Mouse (Mus musculus) kidney, adult 18-20 months (tissue): Measurements from ENCODE around the gene Zscan29.

Experiments used
- DNase-seq: peaks from one replicate; pipeline ENCODE4 v3.0.0; 2021

Gene Zscan29

GRCm38 (mm10) chr2:121170980-121171742, at the start of gene Zscan29:
Gene Zscan29 (minus strand): TSS chr2:121171125.
- DNase-seq = peak; percentile 90

- no peak for DNase-seq
Measured at GRCm38 (mm10) chr2:121219994-121220393, 49.1 kb upstream of the Zscan29 start.

DNA sequence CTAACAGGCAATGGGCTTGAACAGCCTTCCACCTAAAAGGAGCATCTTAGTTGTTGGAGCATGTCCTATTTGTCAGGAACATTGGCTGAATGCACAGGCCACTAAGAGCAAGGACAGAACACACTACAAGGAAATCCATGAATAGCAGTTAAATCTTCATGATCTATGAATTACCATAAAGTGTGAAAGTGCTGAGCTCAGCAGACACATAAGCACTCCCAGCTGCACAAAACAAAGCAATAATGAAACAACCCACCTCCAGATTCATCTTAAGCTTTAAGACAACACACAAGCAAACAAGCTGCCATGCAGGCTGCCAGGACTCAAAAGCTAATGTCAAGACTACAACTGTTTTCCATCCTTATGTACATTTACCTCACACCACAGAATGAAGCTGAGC, 48.3 kb upstream of the Zscan29 start:
- no peak for DNase-seq

DNA sequence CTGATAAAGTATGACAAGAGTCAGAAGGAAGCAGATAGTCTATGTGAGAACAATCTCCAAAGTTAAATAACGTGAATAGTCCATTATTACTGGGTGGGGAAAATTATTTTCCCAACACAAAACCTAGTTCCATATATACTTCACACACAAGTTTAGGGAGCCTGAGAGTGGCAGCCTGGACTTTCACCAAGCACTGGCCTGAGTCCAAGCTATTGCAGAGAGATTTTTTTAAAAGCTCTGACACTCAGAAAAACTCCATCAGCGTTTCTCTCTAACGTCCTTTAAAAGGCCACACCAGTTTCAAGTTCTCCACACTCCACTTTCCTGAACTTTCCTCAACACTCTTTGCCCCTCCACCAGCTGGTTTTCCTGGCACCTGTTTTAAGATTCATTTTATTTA, 43.6 kb upstream of the Zscan29 start:
- peak; percentile 38 for DNase-seq

DNA sequence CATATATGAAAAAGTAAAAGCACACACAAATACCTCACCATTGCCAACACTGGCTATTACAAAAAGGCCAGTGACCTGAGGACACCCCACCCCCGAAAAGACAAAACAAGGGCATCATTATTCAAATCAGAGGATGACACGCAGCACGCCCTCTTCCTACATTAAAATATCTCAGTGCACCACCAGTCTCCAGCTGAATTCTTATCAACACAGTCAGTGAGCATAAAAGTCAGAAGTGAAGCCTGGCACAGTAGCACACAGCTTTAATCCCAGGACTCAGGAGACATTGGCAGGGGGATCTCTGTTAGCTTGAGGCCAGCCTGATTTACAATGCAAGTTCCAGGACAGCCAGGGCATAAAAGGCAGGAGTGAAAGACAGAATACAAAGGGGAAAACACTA, 35.6 kb upstream of the Zscan29 start:
- DNase-seq = no peak

DNA sequence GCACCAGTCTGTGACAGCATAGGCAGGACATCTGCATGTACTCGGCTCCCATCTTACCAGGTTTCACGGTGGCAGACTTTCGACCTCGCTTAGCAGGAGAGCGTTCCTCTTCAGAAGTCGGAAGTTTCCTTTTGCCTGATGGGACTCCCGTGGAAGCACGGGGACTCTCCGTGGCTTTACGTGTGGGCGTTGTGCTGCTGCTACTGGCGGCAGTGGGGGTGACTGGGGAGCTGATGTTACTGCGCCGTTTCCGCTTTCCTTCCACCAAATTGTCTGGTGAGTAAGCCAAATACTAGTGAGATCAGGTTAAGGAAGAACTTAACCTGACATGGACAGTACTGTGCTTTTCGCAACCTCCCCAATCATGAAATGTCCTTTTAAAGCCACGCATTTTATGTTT, 33.4 kb upstream of the Zscan29 start:
- no peak for DNase-seq

- DNase-seq = no peak
Measured at GRCm38 (mm10) chr2:121195466-121195865, 24.5 kb upstream of the Zscan29 start.

DNA sequence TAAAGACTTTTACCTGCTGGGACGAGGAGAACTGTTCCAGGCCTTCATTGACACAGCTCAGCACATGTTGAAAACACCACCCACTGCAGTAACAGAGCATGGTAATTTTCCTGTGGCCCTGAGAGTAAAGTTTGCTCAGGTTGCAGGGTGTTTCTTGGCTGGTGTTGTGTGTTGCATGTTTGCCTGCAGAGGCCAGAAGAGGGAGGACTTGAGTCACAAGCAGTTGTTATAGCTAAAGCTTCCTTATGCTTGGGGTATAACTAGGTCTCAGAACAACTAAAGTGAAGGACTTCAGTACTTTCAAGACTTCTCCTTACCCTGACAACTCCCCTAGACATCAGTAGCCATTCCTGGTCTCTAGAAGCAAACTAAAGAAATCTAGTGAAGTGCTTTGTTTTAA, 17.6 kb upstream of the Zscan29 start:
- DNase-seq = no peak

DNA sequence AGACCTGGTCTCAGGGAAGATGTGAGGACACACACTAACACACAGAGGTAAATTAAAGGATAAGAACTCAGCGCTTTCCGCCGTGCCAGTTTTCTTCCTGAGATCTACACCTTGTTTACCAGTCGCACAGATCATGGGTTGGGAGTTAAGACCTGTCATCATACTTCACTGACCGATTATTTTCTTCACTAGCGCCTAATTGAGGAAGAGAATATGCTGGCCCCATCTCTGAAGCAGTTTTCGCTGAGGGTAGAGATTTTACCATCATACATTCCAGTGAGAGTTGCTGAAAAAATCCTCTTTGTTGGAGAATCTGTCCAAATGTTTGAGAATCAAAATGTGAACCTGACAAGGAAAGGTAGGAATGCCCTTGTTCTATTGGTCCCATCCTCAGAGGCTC, 13.2 kb upstream of the Zscan29 start:
- DNase-seq = no peak

- DNase-seq = no peak
Measured at GRCm38 (mm10) chr2:121183431-121183830, 12.5 kb upstream of the Zscan29 start.

DNA sequence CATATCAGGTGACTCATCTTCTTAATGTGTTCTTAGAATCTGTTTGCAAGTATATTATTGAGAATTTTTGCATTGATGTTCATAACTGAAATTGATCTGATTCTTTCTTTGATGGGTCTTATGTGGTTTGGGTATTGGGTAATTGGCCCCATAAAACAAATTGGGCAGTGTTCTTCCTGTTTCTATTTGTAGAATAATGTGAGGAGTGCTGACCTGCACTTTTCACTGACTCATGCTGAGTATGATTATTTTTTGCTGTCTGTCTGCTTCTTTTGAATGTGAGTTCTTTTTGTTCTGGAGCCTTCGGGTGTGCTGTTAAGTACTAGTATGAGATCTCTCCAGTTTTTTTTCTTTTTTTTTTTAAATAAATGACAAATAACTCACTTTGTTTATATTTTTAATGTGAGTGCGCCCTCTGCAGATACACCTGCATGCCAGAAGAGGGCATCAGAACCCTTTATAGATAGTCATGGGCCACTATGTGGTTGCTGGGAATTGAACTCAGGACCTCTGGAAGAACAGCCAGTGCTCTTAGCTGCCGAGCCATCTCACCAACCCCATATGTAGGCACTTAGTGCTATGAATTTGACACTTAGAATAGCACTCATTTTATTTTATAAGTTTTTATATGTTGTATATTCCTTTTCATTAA, 8.0 kb upstream of the Zscan29 start:
- DNase-seq = no peak

DNA sequence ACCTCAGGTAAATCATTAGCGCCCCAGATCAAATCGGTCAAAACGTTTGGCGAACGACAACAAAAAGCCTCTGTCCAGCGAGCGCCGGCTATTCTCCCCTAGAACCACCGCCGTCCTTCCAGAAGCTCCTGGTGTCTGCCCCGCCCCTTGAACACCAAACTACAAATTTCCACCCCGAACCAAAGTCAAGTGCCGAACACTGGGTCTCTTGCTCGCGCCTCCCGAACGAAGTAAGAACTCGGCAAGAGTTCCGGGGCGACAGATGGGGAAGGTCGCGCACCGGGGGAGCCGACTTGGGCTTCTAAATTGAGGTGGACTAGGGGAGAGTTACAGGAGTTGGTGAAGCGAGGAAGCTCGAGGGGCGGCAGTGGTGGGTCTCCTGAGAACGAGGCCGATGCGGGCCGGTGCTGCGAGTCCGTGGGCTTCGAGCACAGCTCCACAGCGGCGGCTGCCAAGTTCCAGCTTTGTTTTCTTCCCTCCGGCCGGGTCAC, 399 bp downstream of the Zscan29 start, which contains the start of gene Tubgcp4:
Tubgcp4 (plus strand) TSS at position 174 of the 491 bp plus-strand sequence.
- DNase-seq = peak; percentile 79

DNA sequence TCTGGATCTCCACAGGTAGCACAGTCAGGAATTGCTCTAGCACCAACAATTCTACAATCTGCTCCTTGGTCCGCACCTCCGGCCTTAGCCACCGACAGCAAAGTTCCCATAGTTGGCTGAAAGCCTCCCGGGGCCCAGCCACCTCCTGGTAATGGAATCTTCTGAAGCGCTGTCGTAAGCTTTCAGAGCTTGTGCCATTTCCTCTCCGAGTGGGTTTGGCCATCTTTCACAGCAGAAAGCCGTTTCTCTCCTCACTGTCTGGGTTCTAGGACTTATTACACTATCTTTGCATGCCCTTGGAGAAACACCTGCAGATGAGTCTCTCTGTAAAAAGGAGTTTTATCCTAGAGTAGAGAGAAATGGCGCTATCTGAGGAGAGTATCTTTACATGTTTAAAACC, 1.0 kb downstream of the Zscan29 start:
- DNase-seq = peak; percentile 52

DNA sequence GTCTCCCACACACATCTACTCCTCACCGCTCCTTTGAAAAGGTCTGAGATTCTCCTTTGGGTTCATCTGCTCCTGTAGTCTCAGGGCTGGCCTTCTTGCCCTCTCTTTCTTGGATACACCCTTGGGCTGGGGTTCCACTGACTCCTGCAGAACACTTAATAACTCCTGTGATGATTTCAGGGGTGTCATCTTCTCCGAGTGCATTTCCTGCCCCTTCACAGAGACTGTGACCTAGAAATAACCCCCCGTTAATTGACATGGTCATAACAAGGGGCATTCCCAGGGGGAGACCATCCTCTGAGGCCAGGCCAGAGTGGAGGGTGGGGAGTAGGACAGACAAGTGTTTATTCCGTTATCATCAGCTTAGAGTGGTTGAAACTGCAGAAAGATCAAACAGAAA, 1.8 kb downstream of the Zscan29 start:
- no peak for DNase-seq

DNA sequence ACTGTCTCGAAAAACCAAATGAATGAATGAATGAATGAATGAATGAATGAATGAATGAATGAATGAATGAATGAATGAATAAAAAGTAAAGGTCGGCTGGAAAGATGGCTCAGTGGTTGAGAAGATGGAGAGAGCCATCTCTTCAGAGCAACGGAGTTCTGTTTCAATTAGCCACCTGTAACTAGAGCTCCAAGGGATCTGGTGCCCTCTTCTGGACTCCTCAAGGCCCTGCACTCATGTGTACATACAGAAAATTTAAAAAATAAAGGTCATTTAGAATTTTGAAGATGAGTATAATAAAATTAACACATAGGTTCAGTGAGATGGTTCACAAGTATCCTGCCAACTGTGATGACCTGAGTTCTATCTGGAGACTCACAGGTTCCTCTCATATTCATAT, 17.8 kb downstream of the Zscan29 start:
- DNase-seq = no peak

DNA sequence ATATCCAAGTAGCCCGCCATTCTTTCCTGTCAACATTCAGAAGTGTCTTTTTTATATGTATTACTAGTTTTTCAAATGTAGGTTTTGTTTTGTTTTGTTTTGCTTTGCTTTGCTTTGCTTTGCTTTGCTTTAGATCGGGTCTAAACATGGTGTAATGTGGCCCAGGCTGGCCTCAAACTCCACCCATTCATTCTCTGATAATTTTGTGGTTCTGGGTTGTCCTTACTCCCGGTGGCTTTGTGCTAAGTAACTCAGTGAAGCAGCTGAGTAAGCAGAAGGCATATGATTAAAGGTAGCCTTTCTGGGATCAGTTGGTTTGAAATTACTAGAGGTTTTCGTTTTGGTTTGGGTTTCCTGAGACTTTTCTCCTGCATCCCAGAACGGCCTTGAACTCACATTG, 21.2 kb downstream of the Zscan29 start:
- no peak for DNase-seq

DNA sequence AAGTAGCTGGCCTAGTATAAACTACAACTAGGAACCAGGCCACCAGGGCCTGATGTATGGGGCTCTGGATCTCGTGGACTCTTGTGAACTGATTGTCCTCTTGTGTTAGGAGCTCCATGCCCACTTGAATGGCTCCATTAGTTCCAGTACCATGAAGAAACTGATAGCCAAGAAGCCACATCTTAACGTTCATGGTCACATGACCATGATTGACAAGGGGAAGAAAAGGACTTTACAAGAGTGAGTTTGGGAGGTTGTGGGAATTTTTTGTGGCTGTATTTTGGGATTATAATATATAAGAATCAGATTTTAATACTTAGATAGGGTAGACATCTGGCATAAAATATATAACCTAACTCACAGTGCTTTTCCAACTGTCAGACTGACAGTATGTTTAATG, 28.5 kb downstream of the Zscan29 start:
- DNase-seq = no peak

DNA sequence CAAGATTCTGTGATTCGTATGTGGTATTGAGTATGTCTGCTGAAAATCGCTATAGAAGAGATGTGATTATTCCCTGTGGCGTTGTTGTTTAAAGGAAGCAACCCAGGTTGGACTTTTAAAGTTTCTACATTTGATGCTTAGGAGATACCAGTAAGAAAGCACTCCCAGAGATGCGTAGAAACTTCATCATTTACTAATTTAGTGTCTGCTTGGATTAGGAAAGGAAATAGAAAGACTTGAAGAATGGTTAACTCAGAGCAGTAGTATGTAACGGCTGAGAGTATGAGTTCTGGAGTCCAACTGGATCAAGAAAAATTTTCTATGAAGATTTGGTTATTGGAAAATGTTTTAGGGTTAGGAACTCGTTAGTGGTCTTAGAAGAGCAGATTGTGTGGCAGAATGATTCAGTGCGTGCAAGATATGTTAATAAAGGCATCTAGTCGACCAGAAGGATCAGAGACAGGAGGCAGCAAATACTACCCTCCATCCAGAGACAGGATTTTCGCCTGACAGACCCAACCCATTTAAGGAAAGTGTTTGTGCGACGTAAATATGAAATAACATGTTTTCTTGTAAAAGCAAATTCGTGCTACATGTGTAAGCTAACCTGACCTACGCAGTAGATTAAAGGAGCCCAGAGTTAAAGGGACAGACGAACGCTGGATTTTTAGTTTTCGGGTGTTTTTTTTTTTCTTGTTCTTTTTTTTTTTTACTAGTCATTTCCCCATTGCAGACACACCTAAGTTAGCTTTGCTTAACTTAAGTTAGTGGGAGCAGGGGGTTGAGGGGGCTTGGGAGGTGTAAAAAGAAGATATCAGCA, 29.5 kb downstream of the Zscan29 start:
- DNase-seq = no peak

DNA sequence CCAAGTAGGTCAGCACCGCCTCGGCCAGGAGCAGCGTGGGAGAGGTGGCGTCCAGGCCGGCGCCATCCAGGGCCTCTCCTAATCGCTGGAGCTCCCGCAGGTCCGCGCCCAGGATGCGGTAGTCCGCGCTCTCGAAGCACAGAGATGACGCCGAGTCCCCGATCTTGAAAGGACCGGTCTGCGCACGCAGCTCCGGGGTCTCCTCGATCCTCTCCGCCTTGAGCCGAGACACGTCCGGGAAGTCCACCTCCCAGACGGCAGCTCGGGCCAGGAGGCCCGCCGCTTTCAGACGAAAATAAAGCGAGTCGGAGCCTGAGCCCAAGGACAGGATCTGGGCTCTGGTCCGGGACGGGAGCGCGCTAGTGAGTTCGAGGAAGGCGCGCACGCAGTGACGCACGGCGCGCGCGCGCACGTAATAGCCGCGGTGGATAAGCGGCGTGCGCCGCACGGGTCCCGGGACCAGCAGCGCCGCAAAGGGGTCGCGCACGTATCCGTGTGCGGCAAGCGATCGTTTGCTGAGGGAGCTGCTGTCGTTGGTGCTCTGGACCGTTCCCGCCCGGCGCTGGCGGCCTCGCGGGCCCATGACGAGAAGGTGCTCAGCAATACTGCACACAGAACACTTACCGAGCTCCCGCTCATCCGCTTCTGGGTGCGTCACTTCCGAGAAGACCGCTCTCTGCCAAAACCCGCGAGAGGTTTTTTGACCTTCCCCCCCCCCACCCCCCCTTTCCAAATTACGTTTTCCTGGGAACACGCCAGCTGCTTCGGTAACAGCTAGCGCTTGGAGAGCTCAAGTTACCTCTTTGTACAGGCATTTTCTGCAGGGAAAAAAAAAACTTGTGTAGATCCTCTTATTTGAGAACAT, 30.7 kb downstream of the Zscan29 start, which contains the start of the genes Adal and Lcmt2:
Adal (plus strand) TSS at position 411 of the 865 bp plus-strand sequence.
Lcmt2 (minus strand) TSS at position 636 of the 865 bp plus-strand sequence.
- peak; percentile 96 for DNase-seq

DNA sequence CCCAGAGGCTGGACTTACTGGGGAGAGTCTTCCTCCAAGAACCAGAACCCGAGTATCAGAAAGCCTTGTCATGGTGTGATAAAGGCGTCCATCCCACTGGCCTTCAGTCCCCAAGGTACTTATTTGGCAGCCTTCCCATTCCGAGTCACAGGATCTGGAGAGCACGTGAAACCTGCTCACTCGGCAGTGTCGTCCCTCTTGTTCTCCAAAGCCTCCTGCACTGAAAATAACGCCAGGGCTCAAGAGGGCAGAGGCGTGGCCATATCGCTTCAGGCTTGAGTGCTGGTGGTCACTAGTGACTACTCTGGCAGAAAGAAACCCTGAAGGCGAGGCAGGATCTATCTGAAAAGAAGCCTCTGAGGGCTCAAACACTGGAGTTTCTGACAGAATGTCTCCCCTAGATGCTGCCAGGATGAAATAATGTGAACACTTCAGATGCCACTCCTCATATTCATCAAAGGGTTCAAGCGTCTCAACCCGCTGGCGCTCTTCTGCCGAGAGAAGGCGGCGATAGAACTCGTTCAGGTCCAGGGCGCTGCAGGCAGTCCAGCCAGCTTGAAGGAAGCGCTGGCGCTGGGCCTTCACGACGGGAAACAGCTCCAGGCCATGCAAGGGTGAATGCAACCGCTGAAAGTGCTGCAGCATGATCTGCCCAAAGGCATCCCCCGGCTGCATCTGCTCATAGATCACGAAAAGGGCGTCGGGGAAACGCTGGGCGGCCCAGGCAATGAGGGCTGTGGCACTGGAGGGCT, 31.5 kb downstream of the Zscan29 start:
- DNase-seq = peak; percentile 71

DNA sequence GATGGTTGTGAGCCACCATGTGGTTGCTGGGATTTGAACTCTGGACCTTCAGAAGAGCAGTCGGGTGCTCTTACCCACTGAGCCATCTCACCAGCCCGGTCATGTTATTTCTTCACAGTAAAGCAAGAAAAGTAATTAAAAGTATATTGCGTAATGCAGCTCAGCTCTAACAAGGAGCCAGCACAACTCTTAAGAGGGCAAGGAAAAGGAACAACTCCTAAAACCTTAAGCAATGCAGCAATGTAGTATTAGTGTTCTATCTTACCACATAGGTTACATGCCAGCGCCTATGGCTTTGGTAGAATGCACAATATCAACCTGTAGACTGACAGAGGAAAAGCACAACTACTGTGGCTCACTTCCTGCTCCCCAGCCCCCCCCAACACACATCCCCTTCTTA, 33.6 kb downstream of the Zscan29 start:
- no peak for DNase-seq

DNA sequence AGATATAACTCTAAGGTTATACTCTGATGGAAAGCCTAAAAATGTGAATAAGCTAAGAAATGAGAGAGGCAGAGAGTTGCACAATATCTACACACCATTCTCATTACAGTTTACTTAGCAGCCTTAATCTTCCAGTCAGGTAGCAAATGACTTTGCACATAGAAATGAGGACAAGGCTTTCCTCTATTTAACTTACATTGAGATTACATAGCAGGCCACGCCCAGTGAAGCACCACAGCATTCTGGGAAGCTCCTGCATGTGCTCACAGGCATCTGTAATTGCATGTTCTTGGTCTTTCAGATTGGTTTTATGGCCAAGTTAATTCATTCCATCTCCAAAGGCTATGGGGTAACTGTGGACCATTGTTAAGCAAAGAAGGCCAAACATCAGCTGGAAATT, 38.1 kb downstream of the Zscan29 start:
- no peak for DNase-seq
